Mouse (Mus musculus) stomach, embryonic 14.5 days (tissue): ENCODE measurements around the gene Sycp3. TPM values are rescaled to one million over a fixed set of nuclear protein-coding genes. Genes with fewer than 3 reads are reported as not detected.

ENCODE experiments used
- ATAC-seq: fragments of 200-750 bp; cut with Nextera tagmentation; 2 replicates; pipeline ENCODE4 v1.8.0; 2017; ENCODE audit warnings: low read depth, moderate TSS enrichment; ENCODE audit not compliant: insufficient number of reproducible peaks, insufficient read depth, low FRiP score
- H3K27ac ChIP-seq: fragments of 300-500 bp; sonication (generic); 2 replicates; pipeline ENCODE4 v1.5.1; 2014; ENCODE audit warnings: mild to moderate bottlenecking, low read length, moderate library complexity, mixed read lengths
- H3K27me3 ChIP-seq: fragments of 300-500 bp; sonication (generic); 2 replicates; pipeline ENCODE4 v1.6.1; 2014; ENCODE audit warnings: low read length, control low read depth, mixed read lengths; ENCODE audit not compliant: control insufficient read depth, insufficient read depth
- H3K36me3 ChIP-seq: fragments of 300-500 bp; sonication (generic); 2 replicates; pipeline ENCODE4 v1.6.1; 2014; ENCODE audit warnings: mild to moderate bottlenecking, control low read depth, low read length, moderate library complexity, mixed read lengths; ENCODE audit not compliant: control insufficient read depth, insufficient read depth
- H3K4me1 ChIP-seq: fragments of 300-500 bp; sonication (generic); 2 replicates; pipeline ENCODE4 v1.6.1; 2014; ENCODE audit warnings: low read length, control low read depth, mixed read lengths; ENCODE audit not compliant: control insufficient read depth, insufficient read depth
- H3K4me2 ChIP-seq: fragments of 300-500 bp; sonication (generic); replicated peaks from 2 replicates; pipeline ENCODE4 v1.6.1; 2014; ENCODE audit warnings: low read depth, low read length, control low read depth
- H3K4me3 ChIP-seq: fragments of 300-500 bp; sonication (generic); 2 replicates; pipeline ENCODE4 v1.5.1; 2014; ENCODE audit warnings: low read depth, low read length, control low read depth
- H3K9ac ChIP-seq: fragments of 300-500 bp; sonication (generic); replicated peaks from 2 replicates; pipeline ENCODE4 v1.6.1; 2014; ENCODE audit warnings: low read depth, mild to moderate bottlenecking, control low read depth, low read length, moderate library complexity, mixed read lengths
- H3K9me3 ChIP-seq: fragments of 300-500 bp; sonication (generic); 2 replicates; pipeline ENCODE4 v1.6.1; 2016; ENCODE audit warnings: low read depth, low read length, control low read depth; ENCODE audit not compliant: control insufficient read depth
- WGBS: fragments of 180-500 bp; shearing (Covaris S2); extraction: QIAGEN DNeasy Blood & Tissue Kit; methylation state at CpG from one replicate; pipeline ENCODE4 v1.1.7; 2014; 5-methylcytosine and 5-hydroxymethylcytosine counted together
- polyA plus RNA-seq: library from polyadenylated mRNA; unstranded; fragments of >200 nt; fragmentation: Nextera tagmentation; extraction: Ambion mirVana; gene quantifications from 2 replicates; pipeline ENCODE4 v1.2.1, GENCODE M21; 2014

The Sycp3 gene
- polyA plus RNA-seq, 1 experiment from 2014 or later, result not detected

DNA sequence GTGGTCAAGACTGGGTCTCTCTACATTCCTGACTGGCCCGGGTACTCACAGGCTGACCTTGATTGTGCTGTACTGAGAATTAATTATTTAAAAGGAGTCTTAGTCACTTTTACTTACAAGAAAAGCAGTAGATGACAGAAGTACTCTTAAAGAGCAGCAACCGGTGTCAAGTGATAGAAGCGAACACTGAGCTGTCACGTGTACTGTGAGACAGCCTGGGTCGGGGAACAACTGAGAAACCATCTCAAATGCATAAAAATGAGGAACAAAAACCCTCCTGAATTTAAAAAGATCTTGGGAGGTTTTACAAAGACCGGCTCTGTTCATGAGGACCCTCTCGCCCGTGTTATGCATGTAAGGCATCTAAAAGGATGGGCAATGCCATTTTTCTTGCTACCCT is 33.3 kb downstream of the Sycp3 start:
- H3K4me3 ChIP-seq, result no peak overlapping the region
- no peak for ATAC-seq
- H3K9me3 ChIP-seq, result no peaks in the 10 kb centered on the region
- H3K27ac ChIP-seq, result no peak overlapping the region
- no peaks in the 10 kb centered on the region for H3K4me1 ChIP-seq
- no peak overlapping the region for H3K9ac ChIP-seq
- 83% methylated on average over 8 of the region's 8 CpGs for WGBS
- no peak overlapping the region for H3K4me2 ChIP-seq
- H3K36me3 ChIP-seq, result no peaks in the 10 kb centered on the region
- no peaks in the 10 kb centered on the region for H3K27me3 ChIP-seq

DNA sequence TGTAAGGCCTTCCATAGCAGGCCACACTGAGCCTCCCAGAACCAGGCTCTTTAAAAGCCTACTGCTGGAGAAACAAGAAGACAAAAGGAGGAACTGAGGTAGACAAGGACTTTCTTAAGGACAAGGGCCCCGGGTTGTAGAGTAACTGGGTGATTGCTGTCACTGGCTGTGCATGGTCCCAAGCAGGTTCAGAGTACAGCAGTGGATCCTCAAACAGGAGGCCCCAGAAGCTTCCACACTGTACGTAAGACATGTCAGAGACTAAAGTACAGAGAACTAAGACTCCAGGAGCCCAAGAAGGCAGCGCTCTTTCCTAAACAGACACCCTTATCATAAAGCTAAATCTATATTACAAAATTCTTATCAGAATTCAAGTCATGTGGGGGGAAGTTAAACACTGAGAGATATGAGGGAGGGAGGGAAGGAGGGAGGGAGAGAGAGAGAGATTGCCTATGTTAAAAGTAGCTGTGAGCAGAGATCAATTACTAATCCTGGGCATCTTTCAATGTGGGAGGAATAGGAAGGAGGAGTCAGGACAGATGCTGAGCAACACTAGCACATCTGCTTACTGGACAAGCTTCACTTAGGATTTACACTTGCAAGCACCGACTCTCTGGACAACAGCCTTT is 35.7 kb downstream of the Sycp3 start:
- Histone ChIP-seq H3K4me1 (no peaks in the 10 kb centered on the region), H3K36me3 (no peaks in the 10 kb centered on the region), H3K27ac (no peak overlapping the region), H3K4me3 (no peak overlapping the region), H3K9ac (no peak overlapping the region), H3K9me3 (no peaks in the 10 kb centered on the region), H3K27me3 (no peaks in the 10 kb centered on the region), H3K4me2 (no peak overlapping the region)
- no peak for ATAC-seq
- 77% methylated on average over 4 of the region's 4 CpGs for WGBS

DNA sequence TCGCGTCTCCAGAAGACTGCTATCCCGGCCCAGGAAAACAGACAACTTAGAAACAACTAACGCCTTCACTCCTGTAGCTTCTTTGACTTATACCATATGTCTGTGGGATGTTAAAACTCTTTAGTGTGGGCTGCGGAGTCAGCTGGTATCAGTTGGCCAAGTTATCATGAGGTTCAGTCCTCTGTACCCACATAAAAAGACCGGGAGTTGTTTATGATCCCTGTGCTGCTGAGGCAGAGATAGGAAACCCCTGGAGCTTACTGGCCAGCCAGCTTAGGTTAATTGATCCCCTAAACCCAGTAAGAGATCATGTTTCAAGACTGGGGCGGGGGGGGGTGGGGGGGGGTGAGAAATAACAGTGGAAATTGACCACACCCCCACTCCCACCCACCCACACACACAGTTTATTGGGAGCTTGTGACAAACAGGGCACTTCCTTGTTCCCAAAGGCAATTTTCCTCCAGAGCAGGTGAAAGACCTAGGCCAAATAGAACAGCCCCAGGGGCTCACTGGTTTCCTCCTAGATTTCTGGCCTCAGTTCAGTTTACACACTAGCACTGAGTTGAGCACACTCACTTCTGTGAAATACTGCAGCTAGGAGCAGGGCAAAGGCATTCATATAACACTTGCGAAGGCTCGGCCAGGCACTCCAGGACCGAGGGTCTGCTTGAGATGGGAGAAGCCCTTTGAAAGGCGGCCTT is 37.6 kb downstream of the Sycp3 start:
- H3K4me3 ChIP-seq, result no peak overlapping the region
- H3K9me3 ChIP-seq, result no peaks in the 10 kb centered on the region
- H3K4me2 ChIP-seq, result no peak overlapping the region
- 60% methylated on average over 11 of the region's 11 CpGs for WGBS
- H3K9ac ChIP-seq, result no peak overlapping the region
- H3K4me1 ChIP-seq, result peaks cover under 1% of the 10 kb centered on the region; the same call in 1 of the 2 replicates
- no peak for ATAC-seq
- no peaks in the 10 kb centered on the region for H3K27me3 ChIP-seq
- no peak overlapping the region for H3K27ac ChIP-seq
- no peaks in the 10 kb centered on the region for H3K36me3 ChIP-seq

DNA sequence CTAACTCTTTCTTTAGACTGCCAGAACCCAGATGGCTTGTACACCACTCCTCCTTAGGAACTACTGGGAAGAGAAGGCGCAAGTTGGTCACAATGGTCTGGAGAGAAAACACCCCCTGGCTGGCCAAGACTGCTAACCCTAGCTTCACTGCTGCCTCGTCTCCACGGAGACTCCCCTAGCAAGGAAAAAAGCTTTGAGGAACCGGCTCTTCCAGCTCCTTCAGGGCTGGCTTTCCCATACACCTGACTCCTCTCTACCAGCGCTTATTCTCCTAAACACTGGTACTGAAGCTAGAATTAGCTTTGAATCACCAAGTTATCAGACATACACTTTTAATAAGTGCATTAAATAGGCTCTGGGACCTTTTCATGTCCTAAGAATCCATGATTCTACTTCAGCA is 40.6 kb downstream of the Sycp3 start:
- no peak overlapping the region for H3K4me2 ChIP-seq
- H3K4me3 ChIP-seq, result no peak overlapping the region
- no peak overlapping the region for H3K27ac ChIP-seq
- 60% methylated on average over 5 of the region's 5 CpGs for WGBS
- H3K4me1 ChIP-seq, result peaks cover 9% of the 10 kb centered on the region; the same call in 1 of the 2 replicates
- H3K9ac ChIP-seq, result no peak overlapping the region
- H3K27me3 ChIP-seq, result no peaks in the 10 kb centered on the region
- no peak for ATAC-seq
- no peaks in the 10 kb centered on the region for H3K9me3 ChIP-seq
- no peaks in the 10 kb centered on the region for H3K36me3 ChIP-seq

DNA sequence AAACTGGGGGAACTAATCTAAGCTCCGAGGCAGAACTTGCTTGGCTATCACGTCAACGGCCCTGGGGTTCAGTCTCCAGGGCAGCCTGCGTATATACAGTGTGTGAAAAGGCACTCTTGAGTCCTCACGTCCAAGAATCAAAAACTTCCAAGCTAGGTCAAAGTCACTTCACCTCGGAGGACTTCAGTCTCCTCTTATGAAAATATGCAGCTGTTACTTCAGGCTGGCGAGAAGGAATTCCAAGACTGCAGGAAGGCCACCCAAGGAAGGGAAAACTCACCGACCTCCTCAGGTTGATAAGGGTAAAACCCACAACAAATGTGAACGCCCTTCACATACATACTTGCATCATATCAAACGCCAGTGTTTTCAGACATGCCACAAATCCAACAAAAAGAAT is 42.0 kb downstream of the Sycp3 start:
- no peak overlapping the region for H3K27ac ChIP-seq

DNA sequence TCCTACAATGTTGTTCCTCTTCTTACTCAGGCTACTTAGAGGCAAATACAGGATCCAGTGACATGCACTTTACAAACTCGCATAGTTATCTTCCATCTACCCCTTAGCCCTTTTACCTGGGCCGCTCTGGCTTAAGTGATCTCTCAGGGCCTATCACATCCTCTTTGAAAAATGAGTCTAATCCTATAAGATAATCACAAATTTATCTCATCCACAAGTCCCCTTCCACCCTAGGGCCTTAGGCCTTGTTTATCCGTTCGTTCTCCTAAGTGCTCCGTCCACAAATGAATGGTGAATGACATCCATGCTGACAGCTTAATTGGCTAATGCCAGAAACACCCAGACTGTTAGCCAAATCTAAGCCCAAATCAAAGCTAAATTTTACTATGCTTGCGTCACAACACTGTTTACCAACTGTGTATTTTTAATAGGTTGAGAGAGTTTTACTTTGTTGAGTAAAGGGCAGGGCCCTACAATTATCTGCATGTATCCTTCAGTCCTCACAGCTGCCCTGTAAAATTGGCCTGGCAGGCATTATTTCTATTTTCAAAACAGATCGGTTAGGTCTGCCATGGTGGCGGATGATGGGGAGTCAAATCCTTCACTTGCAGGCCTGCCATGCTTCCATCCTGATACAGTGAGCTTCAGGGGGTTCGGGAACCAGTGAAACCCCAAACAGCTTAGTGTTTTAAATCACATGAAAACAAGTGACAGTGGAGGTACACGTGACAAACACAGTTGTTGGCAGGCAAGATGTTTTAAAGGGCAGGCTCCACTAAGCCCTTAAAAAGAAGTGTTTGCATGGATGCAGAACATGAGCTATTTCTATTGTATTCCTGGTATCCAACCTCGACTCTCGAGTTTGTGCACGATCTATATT is 42.8 kb downstream of the Sycp3 start:
- Histone ChIP-seq H3K4me3 (no peak overlapping the region; the same call in 1 of the 2 replicates), H3K9me3 (no peaks in the 10 kb centered on the region), H3K27ac (no peak overlapping the region), H3K36me3 (no peaks in the 10 kb centered on the region), H3K9ac (no peak overlapping the region), H3K4me1 (peaks cover 9% of the 10 kb centered on the region; the same call in 1 of the 2 replicates), H3K27me3 (no peaks in the 10 kb centered on the region), H3K4me2 (no peak overlapping the region; the same call in 1 of the 2 replicates)
- no peak for ATAC-seq
- 72% methylated on average over 13 of the region's 13 CpGs for WGBS

More for the DNA sequence above, 42.0 kb downstream of the Sycp3 start:
- Histone ChIP-seq H3K9ac (no peak overlapping the region), H3K4me3 (no peak overlapping the region), H3K4me2 (no peak overlapping the region), H3K4me1 (peaks cover 9% of the 10 kb centered on the region; the same call in 1 of the 2 replicates), H3K36me3 (no peaks in the 10 kb centered on the region), H3K27me3 (no peaks in the 10 kb centered on the region), H3K9me3 (no peaks in the 10 kb centered on the region)
- ATAC-seq, result no peak
- 46% methylated on average over 10 of the region's 10 CpGs for WGBS

DNA sequence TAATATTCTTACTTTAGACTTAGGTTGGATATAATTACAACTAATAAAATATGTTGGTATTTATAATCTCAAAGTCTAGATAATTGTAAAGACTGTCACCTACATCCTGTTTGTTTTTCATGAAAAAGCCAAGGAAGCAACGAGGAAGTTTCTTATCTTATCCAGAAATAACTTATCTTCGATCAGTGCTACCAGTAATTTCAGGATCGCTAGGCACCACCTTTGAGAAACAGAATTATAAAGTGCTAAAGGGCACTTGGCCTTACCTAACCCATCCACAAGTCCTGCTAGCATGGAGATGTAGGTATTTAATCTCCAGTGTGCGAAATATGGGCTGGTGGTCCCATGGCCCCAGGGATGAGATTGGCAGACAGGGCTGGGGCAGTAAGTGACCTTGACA is 43.5 kb downstream of the Sycp3 start:
- peak overlapping the region; percentile 75 for H3K4me3 ChIP-seq
- no peaks in the 10 kb centered on the region for H3K9me3 ChIP-seq
- peaks cover 9% of the 10 kb centered on the region; the same call in 1 of the 2 replicates for H3K4me1 ChIP-seq
- peak overlapping the region; percentile 85; the same call in 1 of the 2 replicates for H3K9ac ChIP-seq
- H3K4me2 ChIP-seq, result peak overlapping the region; percentile 66
- no peak overlapping the region for H3K27ac ChIP-seq
- H3K27me3 ChIP-seq, result no peaks in the 10 kb centered on the region
- H3K36me3 ChIP-seq, result no peaks in the 10 kb centered on the region
- no peak for ATAC-seq
- WGBS, result 35% methylated on average over 4 of the region's 4 CpGs
